Mouse (Mus musculus): ENCODE results near the gene Zmat5.

The Zmat5 gene

DNA sequence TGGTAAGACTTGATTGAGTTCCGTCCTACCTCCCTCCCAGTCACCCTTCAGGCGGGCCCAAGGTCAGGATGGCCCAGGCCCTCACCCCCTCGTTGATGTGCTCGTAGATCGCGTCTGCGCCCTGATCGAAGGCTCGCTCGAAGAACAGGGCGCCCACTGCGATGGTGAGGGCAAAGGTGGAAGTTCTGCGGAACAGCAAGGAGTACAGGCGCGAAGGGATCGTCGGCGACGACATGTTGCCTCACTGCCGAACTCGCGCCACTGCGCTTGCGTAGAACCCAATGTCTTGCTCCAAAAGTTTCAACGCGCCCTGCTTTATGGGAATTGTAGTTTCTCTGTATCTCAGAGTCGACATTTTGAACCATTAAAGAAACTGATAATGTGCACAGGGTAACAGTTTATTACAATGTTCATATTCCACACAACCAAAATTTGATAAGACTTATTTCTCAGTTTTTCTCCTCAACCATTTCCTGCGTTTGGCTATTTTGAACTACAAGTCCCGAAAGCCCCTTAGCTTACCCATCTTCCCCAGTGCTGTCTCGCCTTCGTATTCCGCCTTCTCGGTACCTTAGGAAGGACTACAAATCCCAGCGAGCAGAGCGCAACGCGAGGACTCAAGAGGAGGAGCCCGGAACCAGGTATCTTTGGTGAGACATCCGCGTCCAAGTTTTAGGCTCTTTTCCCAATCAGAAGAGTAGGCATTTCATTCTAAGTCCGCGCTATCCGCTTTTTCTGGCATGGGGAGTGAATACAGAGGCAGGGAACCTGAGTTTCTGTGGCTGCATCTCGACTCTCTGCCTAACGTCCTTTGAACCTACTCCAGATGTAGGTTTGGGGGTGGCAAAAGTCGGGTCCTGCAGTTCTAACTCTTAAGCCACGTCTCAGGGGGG, at the start of gene Zmat5, which contains the start of gene Uqcr10:
Gene Zmat5, plus strand, starts transcription at position 607 of the 893 bp plus-strand sequence.
Gene Uqcr10, minus strand, starts transcription at position 271 of the 893 bp plus-strand sequence.
- peak; percentile 90 to 92 for DNase-seq

DNA sequence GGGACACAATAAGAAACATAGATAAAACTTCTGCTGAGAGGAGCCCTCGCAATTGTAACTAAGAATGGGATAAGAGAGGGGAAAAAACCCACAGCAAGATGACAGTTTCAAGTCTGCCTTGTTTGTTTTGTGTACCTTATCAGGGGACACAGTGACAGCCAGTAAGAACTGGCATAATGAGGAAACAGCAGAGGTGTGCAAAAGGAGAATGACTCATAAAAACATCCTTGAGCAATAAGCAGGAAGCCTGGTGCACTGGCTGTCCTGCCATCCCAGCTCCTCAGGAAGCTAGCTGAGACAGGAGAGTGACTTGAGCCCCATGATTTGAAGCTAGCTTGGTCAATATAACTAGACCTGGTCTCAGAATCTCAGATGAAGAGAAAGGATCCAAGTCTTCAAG, 44.7 kb upstream of the Zmat5 start:
- DNase-seq, result no peak

DNA sequence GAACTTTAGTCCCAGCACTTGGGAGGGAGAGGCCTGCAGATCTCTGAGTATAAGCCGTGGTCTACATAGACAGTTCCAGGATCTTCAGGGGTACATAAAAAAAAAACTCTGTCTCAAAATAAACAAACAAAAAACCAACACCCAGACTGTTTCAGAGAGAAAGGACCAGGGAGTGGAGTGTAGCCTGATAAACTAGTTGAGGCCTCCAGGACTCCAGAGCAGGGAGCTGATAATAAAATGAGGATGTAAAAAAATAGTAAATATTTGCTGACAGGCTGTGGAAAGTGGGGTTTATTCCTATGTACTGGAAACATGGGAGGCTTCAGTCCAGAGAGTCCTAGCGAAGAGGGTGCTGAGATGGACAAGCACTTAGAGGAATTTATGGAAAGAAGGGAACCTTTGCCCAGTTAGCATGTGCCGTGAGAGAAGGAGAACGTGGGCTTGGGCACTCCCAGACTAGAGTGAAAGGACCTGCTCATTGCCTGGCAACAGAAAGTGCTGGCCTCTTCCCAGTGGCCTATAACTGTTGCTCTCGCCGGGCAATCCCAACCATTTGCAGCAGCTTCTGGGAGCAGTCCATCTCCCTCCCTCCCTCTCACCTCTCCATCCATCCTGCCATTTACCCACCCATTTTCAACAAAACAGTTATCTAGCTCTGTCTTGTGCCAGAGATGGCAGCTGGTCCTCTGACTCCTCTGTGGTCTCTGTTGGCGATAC, 44.0 kb upstream of the Zmat5 start:
- no peak for DNase-seq

DNA sequence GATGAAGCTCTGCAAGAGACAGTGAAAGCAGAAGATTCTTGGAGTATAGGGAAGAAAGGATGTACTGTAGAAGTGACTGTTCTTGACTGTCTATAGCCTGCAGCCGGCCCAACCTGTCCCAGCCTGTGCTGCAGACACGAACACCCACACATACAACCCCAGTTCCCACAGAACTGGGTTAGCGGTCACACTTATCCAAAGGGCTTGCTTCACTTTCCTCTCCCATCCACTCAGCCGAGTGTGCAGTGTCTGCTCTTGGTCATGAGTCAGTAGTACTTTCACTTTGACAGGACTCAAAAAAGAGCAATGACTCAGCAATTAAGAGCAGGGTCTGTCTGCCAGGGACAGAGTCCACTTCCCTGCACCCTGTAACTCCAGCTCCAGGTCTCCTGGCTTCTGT, 43.2 kb upstream of the Zmat5 start:
- no peak for DNase-seq

DNA sequence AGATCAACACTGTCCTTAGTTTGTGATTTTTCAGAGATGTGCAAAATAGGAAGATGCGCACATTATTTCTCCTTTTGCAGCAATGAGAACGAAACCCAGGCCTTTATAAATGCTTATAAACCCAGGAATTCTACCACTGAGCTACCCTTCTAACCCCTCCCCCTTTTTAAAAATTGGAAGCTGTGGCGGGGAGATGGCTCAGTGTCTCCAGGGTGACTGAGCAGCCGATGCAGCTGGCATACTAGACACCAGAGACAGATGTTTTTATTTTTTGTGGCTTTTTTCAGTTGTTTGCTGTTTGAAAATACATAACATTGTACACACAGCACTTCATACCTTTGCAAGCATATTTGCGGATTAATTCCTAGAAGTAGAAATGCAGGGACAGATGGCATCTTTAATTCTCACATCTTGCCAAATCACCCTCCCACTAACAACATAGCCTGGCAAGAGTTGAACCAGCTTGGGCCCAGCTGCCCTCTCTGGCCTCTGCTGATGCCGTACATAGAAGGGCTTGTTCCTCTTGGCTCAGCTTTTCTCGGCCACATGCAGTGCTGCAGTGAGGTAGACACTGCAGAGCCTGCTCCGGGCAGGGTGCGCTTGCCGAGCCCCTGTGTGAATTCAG, 42.5 kb upstream of the Zmat5 start:
- DNase-seq, result no peak

DNA sequence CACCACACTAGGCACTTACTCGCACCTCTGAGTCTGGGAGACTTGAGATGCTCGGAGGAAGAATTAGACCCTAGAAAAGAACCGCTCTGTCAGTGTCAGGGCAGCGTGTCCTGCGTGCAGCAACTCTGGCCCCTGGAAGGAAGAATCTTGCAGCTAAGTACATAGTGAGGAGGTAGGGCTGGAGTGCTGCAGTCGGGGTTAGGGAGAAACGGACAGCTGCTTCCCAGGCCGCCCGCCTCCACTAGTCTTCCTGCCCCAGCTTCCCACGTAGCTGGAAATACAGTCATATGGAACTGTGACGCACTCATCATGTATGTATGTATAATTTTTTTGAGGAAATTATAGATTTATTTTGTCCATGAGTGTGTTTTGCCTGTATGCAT, 42.0 kb upstream of the Zmat5 start:
- DNase-seq, result no peak

DNA sequence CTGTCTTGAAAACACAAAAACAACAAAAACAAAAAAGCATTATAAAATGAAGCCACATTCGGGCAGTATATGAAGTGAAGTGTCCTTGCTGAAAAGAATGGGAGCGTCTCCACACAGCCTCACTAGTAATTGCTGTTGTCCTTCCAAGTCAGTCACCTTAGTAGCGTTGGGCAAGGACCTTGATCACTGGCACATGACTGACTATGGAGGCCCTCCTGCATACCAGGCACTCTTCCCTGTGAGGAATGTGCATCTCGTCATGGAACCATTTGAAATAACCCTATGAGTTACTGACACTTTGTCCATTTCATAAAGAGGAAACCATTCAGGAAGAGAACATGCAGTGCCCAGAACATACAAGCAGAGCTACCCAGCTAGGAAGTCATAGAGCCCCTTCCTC, 32.7 kb upstream of the Zmat5 start:
- no peak for DNase-seq

DNA sequence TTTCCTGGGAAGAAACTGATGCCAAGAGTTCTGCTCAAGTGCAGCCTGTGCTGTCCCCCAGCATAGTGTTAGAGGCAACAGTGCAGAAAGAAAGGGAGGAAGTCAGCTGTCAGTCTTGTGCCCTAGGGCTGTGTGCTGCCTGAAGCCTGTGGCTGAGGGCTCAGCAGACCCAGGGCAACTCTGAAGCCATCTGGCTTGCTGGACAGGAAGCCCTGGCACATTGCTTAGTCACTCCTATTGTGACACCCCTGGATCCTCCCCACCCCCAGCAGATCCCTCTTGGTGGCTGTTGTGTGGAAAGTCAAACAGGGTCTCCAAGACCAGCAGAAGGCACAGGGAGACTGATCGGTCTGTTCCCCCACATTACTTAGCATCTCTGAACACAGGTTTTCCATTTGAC, 29.9 kb upstream of the Zmat5 start:
- peak in 1 of 2 experiments; percentile 3 for DNase-seq

DNA sequence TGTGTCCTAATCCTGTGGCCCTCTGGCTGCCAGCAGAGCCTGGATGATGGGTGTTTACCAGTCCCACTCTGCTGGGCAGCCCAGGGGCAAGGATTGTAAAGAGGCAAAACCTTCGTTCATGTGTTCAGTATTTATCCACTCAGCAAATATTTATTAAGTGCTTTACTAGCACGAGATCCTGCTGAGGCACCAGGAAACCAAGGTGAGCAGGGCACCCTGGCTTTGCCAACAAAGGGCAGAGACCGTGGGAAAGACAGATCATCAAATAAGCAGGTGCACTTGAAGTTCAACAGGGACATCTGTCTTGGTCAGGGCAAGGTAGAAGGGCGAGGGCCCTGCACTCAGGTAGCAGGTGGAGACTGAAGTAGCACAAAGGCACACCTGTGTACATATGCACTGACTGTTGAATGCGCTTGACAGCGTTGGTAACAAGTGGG, 29.3 kb upstream of the Zmat5 start:
- DNase-seq, result no peak

DNA sequence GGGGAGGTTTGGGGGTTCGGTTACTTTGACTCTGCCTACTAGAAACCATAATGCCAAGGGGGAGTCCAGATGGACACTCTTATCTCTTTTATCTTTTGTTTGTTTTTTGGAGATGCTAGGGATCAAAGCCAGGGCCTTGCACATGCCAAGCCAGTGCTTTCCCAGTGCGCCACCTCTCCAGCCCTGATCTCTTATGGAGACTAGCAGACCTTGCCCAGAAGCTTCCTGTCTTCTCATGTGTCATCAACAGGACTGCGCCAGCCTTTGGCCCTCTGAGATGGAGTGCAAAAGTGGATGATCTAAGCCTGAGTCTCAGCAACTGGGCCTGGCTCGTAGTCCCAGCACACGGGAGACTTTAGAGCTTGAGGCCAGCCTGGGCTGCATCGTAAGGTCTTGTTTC, 28.8 kb upstream of the Zmat5 start:
- DNase-seq, result no peak

DNA sequence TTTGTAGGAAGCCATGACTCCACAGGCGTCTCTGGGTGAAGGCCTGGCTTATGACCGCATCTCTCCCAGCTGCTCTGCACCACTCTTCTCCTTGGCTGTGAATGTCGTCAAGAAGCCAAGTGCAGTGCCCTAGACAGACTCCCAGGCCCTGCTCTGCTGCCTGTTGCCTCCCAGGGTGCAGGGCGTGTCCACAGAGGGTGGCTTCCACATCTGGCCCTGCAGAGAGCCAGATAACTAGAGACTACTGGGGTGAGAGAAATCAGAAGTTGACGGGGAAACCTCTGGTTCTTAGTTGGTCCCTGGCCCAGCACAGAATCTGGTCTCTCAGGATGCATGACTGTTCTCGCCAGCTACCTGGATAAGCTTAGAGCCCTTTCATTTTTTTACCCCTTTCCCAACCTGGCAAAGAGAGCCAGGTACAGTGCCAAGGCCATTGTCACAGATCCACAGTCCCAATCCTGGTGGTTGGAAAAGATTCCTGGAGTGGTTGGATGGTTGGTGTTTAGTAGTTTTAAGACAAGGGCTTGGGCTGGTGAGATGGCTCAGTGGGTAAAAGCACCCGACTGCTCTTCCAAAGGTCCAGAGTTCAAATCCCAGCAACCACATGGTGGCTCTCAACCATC, 27.1 kb upstream of the Zmat5 start:
- DNase-seq, result no peak

DNA sequence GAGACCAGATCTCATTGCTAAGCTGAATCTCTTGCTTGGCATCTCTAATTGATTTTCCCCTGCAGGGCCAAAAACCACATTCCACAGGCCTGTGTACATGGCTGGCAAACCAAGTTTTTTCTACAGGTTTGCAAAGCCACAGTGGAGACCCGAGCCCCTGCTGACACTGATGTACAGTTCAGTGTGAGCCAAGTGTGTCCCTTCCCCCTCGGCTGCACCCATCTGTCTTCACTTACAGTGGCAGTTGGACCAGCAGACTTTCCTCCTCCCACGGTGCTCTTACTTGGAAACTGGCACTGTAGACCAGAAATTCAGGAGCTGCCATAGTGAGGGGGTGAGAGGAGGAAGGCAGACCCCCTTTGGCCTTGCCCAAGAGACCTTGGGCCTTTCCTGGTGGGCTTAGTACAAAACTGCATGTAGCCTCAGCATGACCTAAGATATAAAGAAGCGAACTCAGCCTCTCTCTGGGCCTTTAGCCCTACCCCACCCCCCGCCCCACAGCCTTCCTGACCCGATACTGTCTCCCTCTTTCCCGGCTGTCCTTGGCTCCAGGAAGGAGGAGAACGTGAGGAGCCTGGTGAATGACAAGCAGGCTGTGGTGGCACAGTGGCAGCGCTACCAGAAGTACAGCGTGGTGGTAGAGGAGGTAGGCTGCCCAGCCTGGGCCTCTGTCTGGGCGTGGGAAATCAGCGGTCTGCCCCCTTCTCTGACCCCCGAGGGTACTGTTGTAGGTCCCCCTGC, 25.6 kb upstream of the Zmat5 start:
- DNase-seq, result no peak

DNA sequence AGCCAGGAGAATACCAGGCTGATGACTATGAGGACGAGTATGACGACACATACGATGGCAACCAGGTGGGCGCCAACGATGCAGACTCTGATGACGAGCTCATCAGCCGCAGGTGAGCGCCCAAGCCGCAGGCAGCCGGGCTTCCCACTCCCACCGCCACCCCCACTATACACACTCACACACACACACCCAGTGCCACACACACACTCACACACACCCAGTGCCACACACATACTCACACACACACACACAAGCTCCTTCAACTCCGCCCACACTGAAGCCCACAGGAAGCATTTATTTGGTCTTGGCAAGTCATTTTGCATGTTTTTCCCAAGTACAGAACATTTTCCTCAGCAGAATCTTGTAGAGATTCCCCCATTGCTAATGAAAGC, 25.0 kb upstream of the Zmat5 start:
- DNase-seq, result no peak

DNA sequence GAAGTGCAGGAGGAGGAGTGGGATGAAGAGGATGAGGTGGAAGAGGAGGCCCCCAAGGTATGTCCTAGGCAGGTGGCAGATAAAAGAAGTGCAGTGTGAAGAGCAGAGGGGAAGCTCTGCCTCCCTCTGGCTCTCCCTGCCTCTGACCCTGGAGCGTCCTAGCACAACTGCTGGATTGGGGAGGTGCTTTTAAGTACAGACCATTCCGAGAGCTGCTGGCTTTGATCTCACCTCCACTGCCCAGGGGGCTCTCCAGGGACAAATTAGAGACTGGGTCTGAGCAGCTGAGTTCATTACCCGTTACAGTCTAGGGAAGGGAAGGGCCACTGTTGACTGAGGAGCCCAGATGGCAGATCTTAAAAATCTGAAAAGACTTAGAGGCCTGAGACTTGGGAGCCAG, 24.4 kb upstream of the Zmat5 start:
- DNase-seq, result no peak

DNA sequence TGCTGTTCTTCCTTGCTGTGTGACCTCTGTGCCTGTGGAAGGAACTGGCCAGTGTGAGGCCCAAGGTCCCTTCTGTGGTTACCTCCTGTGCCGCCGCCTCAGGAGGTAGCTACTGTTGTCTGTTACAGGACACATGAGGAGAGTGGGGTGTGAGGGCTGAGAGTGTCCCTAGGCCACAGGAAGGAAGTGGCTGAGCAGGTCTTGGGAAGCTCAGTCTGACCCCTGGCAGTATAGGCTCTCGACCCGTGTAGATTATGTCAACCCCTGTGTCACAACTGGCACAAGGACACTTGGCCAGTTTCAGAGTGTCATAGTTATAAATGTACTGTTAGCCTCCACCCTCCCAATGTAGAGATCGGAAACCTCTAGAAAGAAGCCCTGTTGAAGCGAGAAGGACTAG, 21.0 kb upstream of the Zmat5 start:
- DNase-seq, result no peak

DNA sequence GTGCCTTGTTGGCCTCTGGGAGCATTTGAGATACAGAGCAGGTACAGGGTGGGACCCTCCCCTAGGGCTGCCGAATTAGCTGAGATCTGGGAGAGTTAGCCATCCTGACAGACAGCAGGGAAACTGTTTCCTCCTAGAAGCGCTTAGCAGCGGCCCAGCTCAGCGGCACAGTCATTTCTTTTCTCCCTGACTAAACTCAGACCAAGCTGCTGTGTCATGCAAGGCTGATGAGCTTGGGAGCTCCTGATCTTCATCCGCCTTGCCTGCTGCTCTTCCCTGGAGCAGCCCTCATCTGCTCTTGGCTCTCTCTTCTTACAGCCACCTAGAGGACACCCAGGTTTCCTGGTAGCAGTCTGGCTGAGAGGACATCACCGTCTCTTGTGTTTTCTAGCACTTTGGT, 20.3 kb upstream of the Zmat5 start:
- no peak for DNase-seq

DNA sequence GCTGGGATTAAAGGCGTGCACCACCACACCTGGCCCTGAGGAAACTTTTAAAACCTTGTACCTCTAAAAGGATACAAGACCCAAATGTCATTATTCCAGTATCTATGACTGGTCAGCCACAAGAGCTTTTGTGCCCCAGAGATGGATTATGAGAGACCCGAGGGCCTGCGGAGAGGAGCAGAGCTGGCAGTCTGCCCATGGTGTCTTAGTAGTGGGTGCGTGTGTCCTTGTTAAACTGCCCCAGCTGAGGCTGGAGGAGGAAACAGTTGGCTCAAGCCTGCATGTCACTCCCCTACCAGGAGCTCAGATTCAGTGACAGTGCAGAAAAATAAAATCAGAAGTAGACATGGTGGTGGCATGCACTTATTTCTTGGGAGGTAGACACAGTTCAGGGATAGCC, 19.4 kb upstream of the Zmat5 start:
- DNase-seq, result no peak

DNA sequence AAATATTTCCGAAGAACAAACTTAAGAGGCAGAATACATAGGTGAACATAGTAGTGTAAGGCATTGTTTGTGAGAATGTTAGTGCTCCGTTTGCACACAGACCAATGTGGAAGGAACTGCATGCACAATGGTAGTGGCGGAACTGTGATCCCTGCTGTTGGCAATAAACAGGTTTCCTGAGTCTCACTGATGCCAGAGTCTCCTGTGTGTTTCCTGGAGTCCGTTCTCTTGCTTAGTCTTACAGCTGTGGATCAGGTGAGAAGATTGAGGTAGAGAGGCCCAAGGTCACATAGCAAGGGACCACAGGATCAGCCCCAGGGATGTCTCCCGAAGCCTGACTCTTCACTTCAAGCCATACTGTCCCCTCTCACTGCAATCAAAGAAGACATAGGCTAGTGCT, 19.0 kb upstream of the Zmat5 start:
- DNase-seq, result no peak

DNA sequence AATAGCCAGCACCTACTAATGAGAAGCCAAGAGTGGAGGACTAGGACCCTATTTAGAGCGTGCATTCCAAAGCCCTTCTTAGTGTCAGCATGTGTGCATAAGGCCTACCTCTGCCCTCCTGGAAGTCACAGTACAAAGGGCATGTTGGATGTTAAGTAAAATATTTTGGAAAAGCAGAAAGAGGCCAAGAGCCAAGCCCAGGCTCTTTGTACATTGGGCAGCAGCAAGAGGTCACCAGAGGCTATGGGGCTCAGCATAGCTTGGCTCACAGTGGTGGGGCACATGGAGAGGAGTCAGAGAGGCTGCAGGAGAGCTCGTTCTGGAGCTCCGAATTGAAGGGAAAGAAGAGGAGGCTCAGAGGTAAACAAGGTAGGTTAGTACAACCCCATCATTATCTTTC, 17.5 kb upstream of the Zmat5 start:
- no peak for DNase-seq

DNA sequence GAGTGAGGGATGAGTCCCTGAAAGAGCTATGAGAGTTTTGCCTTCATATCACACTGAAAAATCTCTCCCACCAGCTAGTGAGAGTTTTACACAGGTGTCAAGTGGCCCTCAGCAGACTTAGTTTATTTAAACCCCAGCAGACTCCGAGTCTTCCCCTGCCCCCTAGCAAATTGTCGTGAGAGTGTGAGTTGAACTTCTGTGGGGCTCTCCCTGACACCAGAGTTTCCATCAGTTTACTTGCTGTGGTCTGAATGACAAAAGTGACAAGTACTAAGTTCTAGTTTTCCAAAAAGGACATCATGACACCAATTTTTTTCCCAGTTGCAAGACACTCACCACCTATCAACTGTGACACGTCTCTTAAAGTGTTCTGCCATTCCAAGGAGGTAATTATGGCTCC, 16.6 kb upstream of the Zmat5 start:
- no peak for DNase-seq

DNA sequence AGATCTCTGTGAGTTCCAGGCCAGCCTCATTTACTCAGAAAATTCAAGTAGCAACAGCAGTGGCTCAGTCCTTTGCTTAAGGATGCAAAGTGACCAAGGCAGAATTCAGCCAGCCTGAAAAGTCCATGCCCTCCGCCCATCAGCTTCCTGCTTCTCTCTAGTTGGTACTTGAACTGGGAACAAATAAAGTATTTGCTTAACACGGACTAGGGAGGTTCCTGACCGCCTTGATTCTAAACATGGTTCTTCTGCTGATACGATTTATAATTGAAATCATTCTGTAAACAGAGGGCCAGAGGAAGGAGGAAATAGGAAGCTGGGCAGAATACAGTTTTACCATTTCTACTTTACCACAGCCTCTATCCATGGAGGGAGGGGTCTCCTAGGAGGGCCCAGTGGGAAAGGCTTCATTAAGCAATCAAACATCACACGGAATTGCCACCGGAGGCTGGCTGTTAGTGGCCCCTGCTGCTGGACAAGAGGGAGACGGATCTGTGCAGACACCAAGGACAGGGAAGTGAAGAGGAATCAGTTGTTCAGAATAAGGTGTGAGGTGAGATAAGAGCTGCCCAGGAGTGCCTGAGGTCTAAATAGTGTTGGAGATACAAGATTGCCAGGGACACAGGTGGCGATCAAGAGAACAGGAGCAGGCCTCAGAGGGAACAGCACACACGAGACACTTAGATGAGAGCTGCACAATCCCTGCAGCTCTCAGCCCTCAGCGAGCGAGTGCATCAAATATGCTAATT, 15.7 kb upstream of the Zmat5 start:
- DNase-seq, result no peak

DNA sequence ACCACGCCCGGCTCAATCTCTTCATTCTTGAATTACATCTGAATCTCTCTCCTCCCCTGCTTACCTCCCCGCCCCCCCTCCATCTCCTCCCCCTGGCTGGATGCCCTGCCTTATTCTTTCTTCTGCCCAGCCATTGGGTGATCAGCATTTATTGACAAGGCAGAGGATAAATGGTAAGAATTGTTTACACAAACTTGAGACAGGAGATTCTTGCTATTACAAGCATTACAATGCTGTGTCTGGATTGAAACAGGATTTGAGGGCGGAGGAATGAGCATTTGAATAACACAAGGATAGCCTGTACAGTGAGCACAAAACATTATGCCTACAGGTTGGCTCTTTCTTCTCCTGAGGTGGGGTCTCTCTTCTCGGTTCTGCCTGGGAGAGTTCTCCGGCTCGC, 14.1 kb upstream of the Zmat5 start:
- no peak for DNase-seq

Data from B cell, adult 2 months (primary cell).